Mouse (Mus musculus) limb, embryonic 14.5 days (tissue): ENCODE measurements around the gene Stxbp1. TPM values are rescaled to one million over a fixed set of nuclear protein-coding genes. Genes with fewer than 3 reads are reported as not detected.

Experiments
- ATAC-seq: fragments of 200-750 bp; cut with Nextera tagmentation; 2 replicates; pipeline ENCODE4 v1.8.0; 2017; ENCODE audit warnings: low read depth, moderate number of reproducible peaks, moderate TSS enrichment; ENCODE audit not compliant: low FRiP score
- DNase-seq: peaks from one replicate; pipeline ENCODE4 v3.0.0-alpha.2; 2015; ENCODE audit warnings: low spot score
- H3K27ac ChIP-seq: fragments of 300-500 bp; sonication (generic); replicated peaks from 2 replicates; pipeline ENCODE4 v1.5.1; 2014; ENCODE audit warnings: low read depth, mild to moderate bottlenecking, low read length, moderate library complexity, mixed read lengths
- H3K27me3 ChIP-seq: fragments of 300-500 bp; sonication (generic); 2 replicates; pipeline ENCODE4 v1.6.1; 2014; ENCODE audit warnings: low read length, mixed read lengths; ENCODE audit not compliant: control insufficient read depth, insufficient read depth
- H3K36me3 ChIP-seq: fragments of 300-500 bp; sonication (generic); 2 replicates; pipeline ENCODE4 v1.6.1; 2014; ENCODE audit warnings: mild to moderate bottlenecking, low read length, moderate library complexity, mixed read lengths; ENCODE audit not compliant: control insufficient read depth, insufficient read depth
- H3K4me1 ChIP-seq: fragments of 300-500 bp; sonication (generic); 2 replicates; pipeline ENCODE4 v1.6.1; 2014; ENCODE audit warnings: antibody characterized with exemption, low read length, mixed read lengths; ENCODE audit not compliant: control insufficient read depth, insufficient read depth
- H3K4me2 ChIP-seq: fragments of 300-500 bp; sonication (generic); replicated peaks from 2 replicates; pipeline ENCODE4 v1.6.1; 2014; ENCODE audit warnings: low read depth, mild to moderate bottlenecking, low read length, moderate library complexity; ENCODE audit not compliant: severe bottlenecking
- H3K4me3 ChIP-seq: fragments of 300-500 bp; sonication (generic); replicated peaks from 2 replicates; pipeline ENCODE4 v1.5.1; 2014; ENCODE audit warnings: low read length
- H3K9ac ChIP-seq: fragments of 300-500 bp; sonication (generic); 2 replicates; pipeline ENCODE4 v1.6.1; 2014; ENCODE audit warnings: mild to moderate bottlenecking, low read depth, low read length, moderate library complexity; ENCODE audit not compliant: severe bottlenecking
- H3K9me3 ChIP-seq: fragments of 300-500 bp; sonication (generic); 2 replicates; pipeline ENCODE4 v1.6.1; 2016; ENCODE audit warnings: low read length; ENCODE audit not compliant: control insufficient read depth
- POLR2A ChIP-seq: fragments of 200-500 bp; IDR thresholded peaks from 2 replicates; pipeline ENCODE4 v1.8.0; 2012; ENCODE audit warnings: inconsistent platforms, mild to moderate bottlenecking, moderate library complexity, borderline replicate concordance; ENCODE audit not compliant: insufficient read depth, insufficient read length; ENCODE audit errors: extremely low read depth
- WGBS: fragments of 180-500 bp; shearing (Covaris S2); extraction: QIAGEN DNeasy Blood & Tissue Kit; methylation state at CpG from one replicate; pipeline ENCODE4 v1.1.7; 2014; 5-methylcytosine and 5-hydroxymethylcytosine counted together
- polyA plus RNA-seq, 2 experiments: library from polyadenylated mRNA; depleted of rRNA in 1 of 2; stranded (reverse) in 1 of 2; unstranded in 1 of 2; fragments of >200 nt; fragmentation: Nextera tagmentation in 1 of 2; extraction: Ambion mirVana in 1 of 2; gene quantifications; 2 replicates each; pipeline versions ENCODE4 v1.2.1 to v1.2.3; 2012 to 2014

Gene Stxbp1
- polyA plus RNA-seq, 2 experiments, result 15.8 to 22.2 TPM

GRCm38 (mm10) chr2:32740916-32741272 is 106.2 kb downstream of the Stxbp1 start, which contains the start of gene 6330409D20Rik:
6330409D20Rik (minus strand) TSS chr2:32741016.
- peak within 1 kb of the TSS; percentile 46 for H3K4me3 ChIP-seq
- peaks cover 12% of the 10 kb centered on the region for H3K4me1 ChIP-seq
- H3K36me3 ChIP-seq, result peaks cover 10% of the 10 kb centered on the region; the same call in 1 of the 2 replicates
- H3K9ac ChIP-seq, result peak within 1 kb of the TSS; percentile 52
- no peak for TF ChIP-seq POLR2A
- H3K27ac ChIP-seq, result no peak within 1 kb of the TSS
- no peaks in the 10 kb centered on the region for H3K9me3 ChIP-seq
- WGBS, result 9% methylated on average over 11 of the region's 11 CpGs
- peak within 1 kb of the TSS; percentile 94 for H3K4me2 ChIP-seq
- no peak for DNase-seq
- peaks cover 12% of the 10 kb centered on the region for H3K27me3 ChIP-seq
- ATAC-seq, result no peak

- Histone ChIP-seq H3K4me2 (no peak overlapping the region), H3K27me3 (peaks cover 12% of the 10 kb centered on the region), H3K4me1 (peaks cover 17% of the 10 kb centered on the region), H3K36me3 (no peaks in the 10 kb centered on the region), H3K4me3 (no peak overlapping the region), H3K9me3 (no peaks in the 10 kb centered on the region), H3K9ac (no peak overlapping the region), H3K27ac (no peak overlapping the region)
- 69% methylated on average over 4 of the region's 4 CpGs for WGBS
- no peak for TF ChIP-seq POLR2A
- DNase-seq (no peak), ATAC-seq (no peak)
Measured at GRCm38 (mm10) chr2:32739311-32739710, 107.7 kb downstream of the Stxbp1 start.

Other genes with a start within 250 kb of the Stxbp1 start
- gene St6galnac6, start 247.5 kb downstream of the Stxbp1 start, polyA plus RNA-seq (2012; rRNA removed), result 39.2 and 52.9 TPM in 2 replicates
- 10.7 and 11.7 TPM in 2 replicates for gene St6galnac6, start 247.5 kb downstream of the Stxbp1 start, polyA plus RNA-seq (2014; fragmentation: Nextera tagmentation; extraction: Ambion mirVana)
- gene Ak1, start 225.5 kb downstream of the Stxbp1 start, polyA plus RNA-seq (2012; rRNA removed), result 25.5 and 26.7 TPM in 2 replicates
- 44.1 and 56.2 TPM in 2 replicates for gene Ak1, start 225.5 kb downstream of the Stxbp1 start, polyA plus RNA-seq (2014; fragmentation: Nextera tagmentation; extraction: Ambion mirVana)
- 61.4 and 91.8 TPM in 2 replicates for gene Eng, start 200.7 kb downstream of the Stxbp1 start, polyA plus RNA-seq (2012; rRNA removed)
- 49.3 and 52.2 TPM in 2 replicates for gene Eng, start 200.7 kb downstream of the Stxbp1 start, polyA plus RNA-seq (2014; fragmentation: Nextera tagmentation; extraction: Ambion mirVana)
- gene Fpgs, start 143.1 kb downstream of the Stxbp1 start, polyA plus RNA-seq (2012; rRNA removed), result 75.7 and 101 TPM in 2 replicates
- gene Fpgs, start 143.1 kb downstream of the Stxbp1 start, polyA plus RNA-seq (2014; fragmentation: Nextera tagmentation; extraction: Ambion mirVana), result 30.7 and 33.4 TPM in 2 replicates
- gene Cdk9, start 134.2 kb downstream of the Stxbp1 start, polyA plus RNA-seq (2012; rRNA removed), result 211 and 240 TPM in 2 replicates
- gene Cdk9, start 134.2 kb downstream of the Stxbp1 start, polyA plus RNA-seq (2014; fragmentation: Nextera tagmentation; extraction: Ambion mirVana), result 84.7 and 87.1 TPM in 2 replicates
- gene Sh2d3c, start 126.2 kb downstream of the Stxbp1 start, polyA plus RNA-seq (2012; rRNA removed), result 36.8 and 52.0 TPM in 2 replicates
- 18.5 and 20.3 TPM in 2 replicates for gene Sh2d3c, start 126.2 kb downstream of the Stxbp1 start, polyA plus RNA-seq (2014; fragmentation: Nextera tagmentation; extraction: Ambion mirVana)
- 0.14 and 0.15 TPM in 2 replicates for gene 6330409D20Rik, start 106.2 kb downstream of the Stxbp1 start, polyA plus RNA-seq (2012; rRNA removed)
- not detected in 2 replicates for gene 6330409D20Rik, start 106.2 kb downstream of the Stxbp1 start, polyA plus RNA-seq (2014; fragmentation: Nextera tagmentation; extraction: Ambion mirVana)
- 82.6 and 169 TPM in 2 replicates for gene Tor2a, start 90.0 kb downstream of the Stxbp1 start, polyA plus RNA-seq (2012; rRNA removed)
- gene Tor2a, start 90.0 kb downstream of the Stxbp1 start, polyA plus RNA-seq (2014; fragmentation: Nextera tagmentation; extraction: Ambion mirVana), result 81.2 and 86.2 TPM in 2 replicates
- gene Ttc16, start 71.6 kb downstream of the Stxbp1 start, polyA plus RNA-seq (2012; rRNA removed), result 0.47 and 0.70 TPM in 2 replicates
- 0.12 and 0.15 TPM in 2 replicates for gene Ttc16, start 71.6 kb downstream of the Stxbp1 start, polyA plus RNA-seq (2014; fragmentation: Nextera tagmentation; extraction: Ambion mirVana)
- gene Ptrh1, start 71.5 kb downstream of the Stxbp1 start, polyA plus RNA-seq (2012; rRNA removed), result 11.3 and 11.5 TPM in 2 replicates
- 5.1 and 5.8 TPM in 2 replicates for gene Ptrh1, start 71.5 kb downstream of the Stxbp1 start, polyA plus RNA-seq (2014; fragmentation: Nextera tagmentation; extraction: Ambion mirVana)
- 0.04 and 0.05 TPM in 2 replicates for gene Cfap157, start 62.8 kb downstream of the Stxbp1 start, polyA plus RNA-seq (2012; rRNA removed)
- 0.11 and 0.12 TPM in 2 replicates for gene Cfap157, start 62.8 kb downstream of the Stxbp1 start, polyA plus RNA-seq (2014; fragmentation: Nextera tagmentation; extraction: Ambion mirVana)
- 73.5 and 81.0 TPM in 2 replicates for gene Fam129b, start 28.9 kb upstream of the Stxbp1 start, polyA plus RNA-seq (2012; rRNA removed)
- gene Fam129b, start 28.9 kb upstream of the Stxbp1 start, polyA plus RNA-seq (2014; fragmentation: Nextera tagmentation; extraction: Ambion mirVana), result 45.9 and 46.2 TPM in 2 replicates
- gene Rpl12, start 114.3 kb upstream of the Stxbp1 start, polyA plus RNA-seq (2012; rRNA removed), result 1,366 and 1,484 TPM in 2 replicates
- gene Rpl12, start 114.3 kb upstream of the Stxbp1 start, polyA plus RNA-seq (2014; fragmentation: Nextera tagmentation; extraction: Ambion mirVana), result 237 and 247 TPM in 2 replicates
- 18.0 and 20.3 TPM in 2 replicates for gene Lrsam1, start 114.4 kb upstream of the Stxbp1 start, polyA plus RNA-seq (2012; rRNA removed)
- gene Lrsam1, start 114.4 kb upstream of the Stxbp1 start, polyA plus RNA-seq (2014; fragmentation: Nextera tagmentation; extraction: Ambion mirVana), result 9.4 and 11.5 TPM in 2 replicates
- 26.0 and 40.6 TPM in 2 replicates for gene Slc2a8, start 134.8 kb upstream of the Stxbp1 start, polyA plus RNA-seq (2012; rRNA removed)
- gene Slc2a8, start 134.8 kb upstream of the Stxbp1 start, polyA plus RNA-seq (2014; fragmentation: Nextera tagmentation; extraction: Ambion mirVana), result 16.8 and 20.4 TPM in 2 replicates